Mouse (Mus musculus): ENCODE data around the gene Sgcg. TPM values are rescaled to one million over a fixed set of nuclear protein-coding genes. Genes with fewer than 3 reads are reported as not detected.

Gene Sgcg
- total RNA-seq, 2 experiments from 2014 or later, result not detected

DNA sequence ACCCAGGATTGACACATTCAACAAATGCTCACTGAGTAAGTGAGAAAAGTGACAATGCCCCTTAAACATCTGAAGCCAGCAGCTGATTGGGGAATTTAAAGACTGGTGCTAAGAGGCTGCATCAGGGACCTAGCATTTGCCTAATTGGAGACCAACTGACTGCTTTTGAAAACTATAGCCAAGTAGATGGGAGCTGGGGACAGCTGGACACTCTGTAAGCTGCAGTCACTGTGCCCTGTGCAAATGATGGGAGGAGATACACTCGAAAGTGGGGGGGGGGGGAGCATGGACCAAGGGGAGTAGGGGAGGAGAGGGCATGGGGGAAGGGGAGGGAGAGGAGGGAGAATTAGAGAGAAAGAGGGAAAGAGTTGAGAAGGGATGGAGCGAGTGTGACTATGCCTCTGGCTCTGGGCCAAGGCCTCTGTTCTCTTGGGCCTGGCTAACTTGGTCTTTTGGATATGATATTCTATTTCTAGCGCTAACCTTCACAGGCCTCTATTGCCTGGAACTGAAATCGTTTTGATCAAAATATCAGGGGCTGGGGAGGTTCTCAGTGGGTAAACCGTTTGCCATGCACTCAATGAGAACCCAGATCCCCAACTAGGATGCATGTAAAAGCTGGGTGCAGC lies 22.3 kb downstream of the Sgcg start:
- ATAC-seq (ENCODE audit: poor library complexity, severe bottlenecking), result no peak

DNA sequence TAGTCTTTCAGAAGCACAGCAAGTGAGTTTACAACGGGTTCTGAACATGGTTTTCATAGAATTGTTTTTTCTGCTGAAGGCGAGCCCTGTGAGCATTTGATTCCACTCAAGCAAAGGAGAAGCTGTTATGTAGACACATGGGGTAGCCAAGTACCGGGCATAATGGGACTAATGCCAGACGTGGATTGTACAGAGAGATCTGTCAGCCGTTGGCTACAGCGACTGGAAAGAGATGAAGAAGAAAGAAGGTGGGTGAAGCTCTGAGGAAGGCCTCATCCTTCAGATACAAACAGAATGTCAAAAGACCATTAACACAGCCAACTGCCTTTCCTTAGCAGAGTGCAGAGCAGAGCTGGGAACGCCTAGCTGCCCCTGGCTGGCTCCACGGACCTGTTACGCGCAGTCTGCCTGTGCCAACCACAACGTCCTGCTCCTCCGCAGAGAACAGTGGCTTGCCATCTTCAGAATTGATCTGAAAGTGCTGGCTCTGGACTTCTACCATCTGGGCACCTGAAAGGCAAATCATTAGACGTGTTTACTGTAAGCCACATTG lies 26.2 kb downstream of the Sgcg start:
- ATAC-seq (ENCODE audit: poor library complexity, severe bottlenecking), result no peak

GRCm38 (mm10) chr14:61230179-61230578 lies 28.1 kb downstream of the Sgcg start:
- ATAC-seq (ENCODE audit: poor library complexity, severe bottlenecking), result no peak

GRCm38 (mm10) chr14:61229763-61230162 lies 28.5 kb downstream of the Sgcg start:
- no peak for ATAC-seq (ENCODE audit: poor library complexity, severe bottlenecking)

DNA sequence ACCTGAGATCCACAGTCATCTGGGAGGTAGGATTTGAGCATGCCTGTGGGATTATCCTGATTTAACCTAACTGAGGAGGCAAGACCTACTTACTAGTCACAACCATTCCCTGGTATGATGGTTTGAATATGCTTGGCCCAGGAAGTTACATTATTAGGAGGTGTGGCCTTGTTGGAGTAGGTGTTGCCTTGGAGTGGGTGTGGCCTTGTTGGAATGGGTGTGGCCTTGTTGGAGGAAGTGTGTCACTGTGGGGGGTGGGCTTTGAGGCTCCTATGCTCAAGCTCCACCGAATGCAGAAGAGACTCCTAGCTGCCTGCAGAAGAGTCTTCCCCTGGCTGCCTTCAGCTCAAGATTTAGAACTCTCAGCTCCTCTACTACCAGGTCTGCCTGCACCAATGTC lies 32.1 kb downstream of the Sgcg start:
- ATAC-seq (ENCODE audit: poor library complexity, severe bottlenecking), result no peak

DNA sequence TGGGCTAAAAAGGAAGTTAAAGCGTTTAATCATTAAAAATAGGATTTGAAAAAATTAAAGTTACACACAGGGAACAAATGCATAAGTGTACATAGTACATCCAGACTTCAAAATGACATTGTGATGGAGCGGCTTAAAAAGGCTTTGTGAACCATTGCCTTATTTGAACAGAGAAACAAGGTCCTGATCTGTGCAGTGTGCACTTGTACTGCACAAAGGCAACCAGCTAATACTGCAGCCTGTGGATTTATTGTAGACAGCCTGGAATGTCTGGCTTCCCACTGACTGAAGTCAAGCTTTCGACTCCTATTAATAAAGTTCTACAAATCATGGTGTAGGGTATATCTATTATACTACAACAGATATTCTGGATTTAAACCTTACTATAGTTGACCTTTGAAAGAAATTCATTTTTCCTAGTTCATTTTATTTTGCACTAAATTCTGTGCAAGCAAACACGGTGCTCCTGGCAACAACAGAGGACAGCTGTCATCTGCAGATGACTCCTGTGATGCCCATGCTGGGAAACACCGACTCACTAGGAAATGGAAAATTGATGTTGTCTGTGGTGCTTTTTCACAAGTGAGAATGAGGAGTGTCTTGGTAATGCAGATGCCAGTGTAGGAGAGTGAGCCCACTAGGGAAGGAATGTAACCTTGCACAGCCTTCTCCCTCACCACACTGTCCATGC lies 33.8 kb downstream of the Sgcg start:
- ATAC-seq (ENCODE audit: poor library complexity, severe bottlenecking), result no peak

GRCm38 (mm10) chr14:61223740-61224139 lies 34.5 kb downstream of the Sgcg start:
- no peak for ATAC-seq (ENCODE audit: poor library complexity, severe bottlenecking)

- no peak for ATAC-seq (ENCODE audit: poor library complexity, severe bottlenecking)
These were observed 35.8 kb downstream of the Sgcg start for GRCm38 (mm10) chr14:61222506-61222905.

GRCm38 (mm10) chr14:61221166-61221565 lies 37.1 kb downstream of the Sgcg start:
- ATAC-seq (ENCODE audit: poor library complexity, severe bottlenecking), result no peak

- no peak for ATAC-seq (ENCODE audit: poor library complexity, severe bottlenecking)
These were observed 46.5 kb downstream of the Sgcg start for GRCm38 (mm10) chr14:61211754-61212153.

- ATAC-seq (ENCODE audit: poor library complexity, severe bottlenecking), result no peak
These were observed 48.2 kb downstream of the Sgcg start for GRCm38 (mm10) chr14:61210111-61210510.

DNA sequence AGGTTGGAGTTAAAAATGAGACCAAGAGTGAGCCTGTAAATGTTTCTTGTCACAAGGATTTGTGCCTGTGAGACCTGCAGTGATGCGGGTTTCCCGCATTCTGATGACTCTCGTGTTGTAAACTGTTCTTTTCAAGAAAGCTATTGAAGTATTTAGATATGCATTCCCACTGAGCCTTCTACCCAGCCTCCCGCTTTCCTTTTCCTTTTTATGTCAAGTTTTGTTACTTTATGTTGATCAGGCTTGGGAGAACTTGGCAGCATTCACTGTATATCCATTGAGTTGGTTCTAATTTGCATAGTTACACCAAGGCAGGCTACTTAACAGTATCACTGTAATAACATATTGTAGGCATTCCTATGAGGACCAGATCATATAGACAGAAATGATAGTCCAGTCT lies 63.9 kb downstream of the Sgcg start:
- no peak for ATAC-seq (ENCODE audit: poor library complexity, severe bottlenecking)

GRCm38 (mm10) chr14:61192326-61192725 lies 66.0 kb downstream of the Sgcg start:
- ATAC-seq (ENCODE audit: poor library complexity, severe bottlenecking), result no peak

DNA sequence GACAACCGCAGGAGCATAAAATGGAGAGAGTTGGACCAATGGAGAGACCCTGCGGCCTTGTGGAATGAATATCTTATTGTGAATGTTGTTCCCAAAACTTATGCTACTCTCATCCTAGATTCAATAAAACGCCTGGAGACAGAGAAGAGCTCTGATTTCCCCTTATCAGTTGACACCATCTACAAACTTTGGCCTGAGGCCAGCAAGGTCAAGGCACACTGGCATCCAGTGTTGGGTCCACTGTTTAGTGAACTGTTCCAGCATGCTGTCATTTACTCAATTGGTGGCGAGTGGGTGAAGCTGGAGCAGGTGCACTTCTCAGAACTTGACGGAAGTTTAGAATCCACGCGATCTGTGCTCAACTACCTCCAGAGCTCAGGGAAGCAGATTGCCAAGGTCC lies 66.4 kb downstream of the Sgcg start:
- ATAC-seq (ENCODE audit: poor library complexity, severe bottlenecking), result no peak

DNA sequence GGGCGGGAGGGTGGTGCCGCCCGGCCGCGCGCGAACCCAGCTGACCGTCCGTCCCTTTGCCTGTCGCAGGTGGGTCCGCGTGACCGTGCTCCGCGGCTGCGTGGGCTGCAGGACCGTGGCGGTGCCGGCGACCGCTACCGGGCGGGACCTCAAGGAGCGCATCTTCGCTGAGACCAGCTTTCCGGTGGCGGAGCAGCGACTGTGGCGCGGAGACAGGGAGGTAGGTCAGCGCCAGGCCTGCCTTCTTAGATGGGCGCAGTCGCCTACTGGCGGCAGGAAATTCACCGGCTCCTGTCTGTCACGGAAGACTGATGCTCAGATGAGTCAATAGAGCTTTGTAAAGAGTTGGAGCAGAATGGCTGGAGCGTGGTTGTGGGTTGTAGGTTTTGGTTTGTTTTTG lies 85.1 kb downstream of the Sgcg start:
- ATAC-seq (ENCODE audit: poor library complexity, severe bottlenecking), result peak; percentile 38

DNA sequence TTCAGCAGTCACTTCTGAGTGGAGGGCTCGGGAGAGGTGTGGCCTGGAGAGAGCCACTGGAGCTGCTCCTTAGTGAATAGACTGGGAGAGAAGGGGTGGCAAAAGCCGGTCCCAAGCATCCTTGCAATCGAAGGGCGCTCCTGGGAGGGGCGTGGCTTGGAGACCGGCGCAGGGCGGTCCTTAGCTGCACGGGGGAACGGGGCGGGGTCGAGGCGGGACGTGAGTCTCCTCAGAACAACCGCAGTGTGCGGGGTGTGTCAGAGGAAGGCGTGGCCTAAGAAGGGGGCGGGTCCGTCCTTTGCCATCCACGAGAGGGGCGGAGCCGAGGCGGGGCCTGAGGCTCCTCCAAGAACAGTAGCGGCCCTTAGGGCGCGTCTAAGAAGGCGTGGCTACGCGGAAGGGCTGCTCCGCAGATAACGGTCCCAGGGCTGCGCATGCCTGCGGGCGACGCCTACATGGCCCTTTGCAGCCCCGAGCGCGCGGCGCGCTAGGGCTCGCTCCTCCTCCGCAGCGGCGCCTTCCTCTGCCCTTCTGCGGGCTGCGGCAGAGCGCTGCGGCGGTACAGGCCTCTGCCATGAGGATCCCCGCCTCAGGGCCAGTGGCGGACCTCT lies 85.6 kb downstream of the Sgcg start:
- peak; percentile 94 for ATAC-seq (ENCODE audit: poor library complexity, severe bottlenecking)

DNA sequence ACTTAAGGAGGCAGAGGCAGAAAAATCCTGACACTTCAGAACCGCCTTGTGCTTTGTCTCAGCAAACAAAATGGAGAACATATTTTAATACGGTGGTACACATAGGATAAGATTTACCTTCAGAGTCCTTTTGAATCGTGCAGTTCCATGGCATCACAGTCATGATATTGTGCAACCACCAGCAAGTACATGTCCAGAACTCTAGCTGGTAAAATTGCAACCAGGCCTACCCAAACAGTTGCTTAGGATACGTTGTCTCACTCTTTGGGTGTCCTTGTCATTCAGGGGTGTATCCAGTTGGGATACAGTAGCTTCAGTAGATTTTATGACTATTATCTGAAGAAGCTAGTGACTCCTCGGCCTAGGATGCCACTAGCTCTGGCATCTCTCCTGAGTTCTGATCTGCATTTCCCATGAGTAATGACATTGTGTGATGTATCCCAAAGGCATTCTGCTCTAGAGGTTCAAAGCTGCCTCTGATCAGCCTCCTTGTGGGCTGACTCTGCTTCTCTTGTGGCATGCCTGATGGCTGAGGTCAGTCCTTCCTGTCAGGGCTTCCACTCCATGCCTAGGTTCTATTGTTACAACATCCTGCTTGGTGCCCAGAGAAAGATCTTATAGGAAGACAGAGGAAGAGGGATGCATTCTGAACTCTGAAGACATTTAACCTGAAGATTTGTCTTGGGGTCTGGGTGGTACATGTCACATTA lies 86.9 kb downstream of the Sgcg start:
- no peak for ATAC-seq (ENCODE audit: poor library complexity, severe bottlenecking)
